In the genomic region with DNA sequence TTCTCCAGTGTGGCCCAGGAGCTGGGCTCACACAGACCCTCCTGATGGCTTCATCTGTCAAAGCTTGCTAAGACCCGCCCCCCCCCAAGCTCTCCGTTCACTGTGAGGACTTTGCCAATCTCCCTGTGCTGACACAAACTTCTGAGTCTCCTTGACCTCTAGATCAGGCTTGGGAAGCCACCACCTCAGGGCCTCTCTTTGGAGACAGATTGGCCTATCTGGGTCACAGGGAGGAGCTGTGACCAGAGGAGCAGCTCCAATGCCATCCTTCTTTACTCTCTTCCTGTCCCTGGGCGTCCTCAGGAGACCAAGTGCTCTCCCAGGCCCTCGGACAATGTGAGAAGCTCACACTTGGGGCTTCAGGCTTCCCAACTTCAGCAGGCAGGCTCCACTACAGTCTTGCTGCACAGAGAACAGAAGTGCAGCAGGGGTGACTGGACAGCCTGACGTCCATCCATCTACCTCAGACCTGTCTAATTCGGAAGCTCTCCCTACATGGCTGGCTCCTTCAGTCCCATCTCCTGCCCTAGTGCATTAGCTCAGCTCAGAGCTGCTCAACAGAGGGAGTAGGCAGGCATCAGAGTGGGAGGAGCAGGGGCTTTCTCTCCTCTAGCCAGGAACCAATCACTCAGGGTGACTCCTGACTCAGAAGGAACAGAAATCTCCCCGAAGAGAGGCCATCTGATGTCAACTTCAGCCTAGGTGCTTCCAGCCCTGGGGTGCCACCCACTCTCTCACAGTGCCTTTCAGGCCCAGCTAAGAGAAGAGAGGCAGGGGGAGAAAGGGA, we compare ENCODE assay signal across 10 mouse cellular contexts. TPM values are rescaled to one million over a fixed set of nuclear protein-coding genes. Genes with fewer than 3 reads are reported as not detected.
DNase-seq lines count a peak whose midpoint lies in the region; ATAC-seq and TF ChIP-seq lines count a peak whose summit lies in the region.
"Had no signal": no experiment of that assay in that cellular context is flagged by ENCODE, and none has a peak within 500 bp of the region (broad histone marks: within the 10 kb centered on the region; RNA-seq: fewer than 3 reads in every experiment).

No protein-coding gene starts in this region.

- 0 out of 2 replicates have a peak, but pooled peaks have one; percentile 45 for ATAC-seq in frontal cortex, adult (ENCODE audit: low TSS enrichment)
- ATAC-seq in inflammation-experienced regulatory T-cells, adult 6 months, result peak; percentile 27

- H3K4me3 ChIP-seq in bone marrow macrophage, adult 2 months (ENCODE audit: insufficient read depth, low read length), result no peak overlapping the region
- H3K4me3 ChIP-seq: gastrocnemius, adult 2 months had no signal

- no peak for DNase-seq in frontal cortex, postnatal 25 days (ENCODE audit: low spot score in 2 of 2)
- peak; percentile 54 for DNase-seq in naive thymus-derived CD4-positive, alpha-beta T cell, adult 2 months (ENCODE audit: low read depth)
- DNase-seq in MN1 (ENCODE audit: low spot score), result no peak
- no peak for DNase-seq in lung, postnatal 4 days
- DNase-seq in Muller cell, postnatal 12 days (ENCODE audit: inconsistent ontology term), result no peak
- DNase-seq: adrenal gland, postnatal 25 days; gastrocnemius, adult 2 months had no signal

- TF ChIP-seq CTCF in bone marrow macrophage, adult 2 months (IDR thresholded peaks at IDR 0.05; ENCODE audit: low read depth, low read length), result no peak

- no peak for TF ChIP-seq POLR2A in bone marrow macrophage, adult 2 months (IDR thresholded peaks at IDR 0.05; ENCODE audit: borderline replicate concordance, low read depth, low read length)

- H3K27ac ChIP-seq in bone marrow macrophage, adult 2 months (ENCODE audit: insufficient read depth, low read depth, low read length), result 0 out of 2 replicates have a peak overlapping the region, but pooled peaks have one; percentile 15
- H3K27ac ChIP-seq: gastrocnemius, adult 2 months had no signal

- peaks cover 78% of the 10 kb centered on the region for H3K4me1 ChIP-seq in bone marrow macrophage, adult 2 months (ENCODE audit: control insufficient read depth, insufficient read depth, low read length)

RNA-seq across cellular contexts. Expression of a gene that starts 4.0 kb away (rescaled TPM):
- polyA plus RNA-seq in bone marrow macrophage, adult 2 months (2012; ENCODE audit: insufficient read depth, insufficient read length, missing spikeins), result 178 and 180 TPM in 2 replicates
- polyA plus RNA-seq in inflammation-experienced regulatory T-cells, adult 6 months (2017; shearing (Covaris generic)), result 10 to 100 TPM; 24.5 to 49.0 (median 28.3) TPM

RNA-seq across cellular contexts. Expression of a gene that starts 32.0 kb away (rescaled TPM):
- 14.0 and 17.5 TPM in 2 replicates for polyA plus RNA-seq in bone marrow macrophage, adult 2 months (2012; ENCODE audit: insufficient read depth, insufficient read length, missing spikeins)
- polyA plus RNA-seq in inflammation-experienced regulatory T-cells, adult 6 months (2017; shearing (Covaris generic)), result 10 to 100 TPM; 11.2 to 14.6 (median 14.4) TPM

RNA-seq across cellular contexts. Expression of a gene that starts 46.8 kb away (rescaled TPM):
- 55.0 and 59.7 TPM in 2 replicates for polyA plus RNA-seq in bone marrow macrophage, adult 2 months (2012; ENCODE audit: insufficient read depth, insufficient read length, missing spikeins)
- polyA plus RNA-seq in inflammation-experienced regulatory T-cells, adult 6 months (2017; shearing (Covaris generic)), result 100 to 1,000 TPM in 1 of 3 experiments, 10 to 100 TPM in 2; 46.3 to 105 (median 50.5) TPM

RNA-seq across cellular contexts. Expression of a gene that starts 52.8 kb away (rescaled TPM):
- 124 and 126 TPM in 2 replicates for polyA plus RNA-seq in bone marrow macrophage, adult 2 months (2012; ENCODE audit: insufficient read depth, insufficient read length, missing spikeins)
- 1 to 10 TPM; 2.6 to 8.0 (median 4.0) TPM for polyA plus RNA-seq in inflammation-experienced regulatory T-cells, adult 6 months (2017; shearing (Covaris generic))
